Mouse (Mus musculus) WW6 (cell line): ENCODE data around the gene Adm2.

Source experiments
- DNase-seq: peaks from one replicate; pipeline ENCODE4 v3.0.0-alpha.2; 2013; ENCODE audit warnings: low read depth, low spot score

Adm2 gene

DNA sequence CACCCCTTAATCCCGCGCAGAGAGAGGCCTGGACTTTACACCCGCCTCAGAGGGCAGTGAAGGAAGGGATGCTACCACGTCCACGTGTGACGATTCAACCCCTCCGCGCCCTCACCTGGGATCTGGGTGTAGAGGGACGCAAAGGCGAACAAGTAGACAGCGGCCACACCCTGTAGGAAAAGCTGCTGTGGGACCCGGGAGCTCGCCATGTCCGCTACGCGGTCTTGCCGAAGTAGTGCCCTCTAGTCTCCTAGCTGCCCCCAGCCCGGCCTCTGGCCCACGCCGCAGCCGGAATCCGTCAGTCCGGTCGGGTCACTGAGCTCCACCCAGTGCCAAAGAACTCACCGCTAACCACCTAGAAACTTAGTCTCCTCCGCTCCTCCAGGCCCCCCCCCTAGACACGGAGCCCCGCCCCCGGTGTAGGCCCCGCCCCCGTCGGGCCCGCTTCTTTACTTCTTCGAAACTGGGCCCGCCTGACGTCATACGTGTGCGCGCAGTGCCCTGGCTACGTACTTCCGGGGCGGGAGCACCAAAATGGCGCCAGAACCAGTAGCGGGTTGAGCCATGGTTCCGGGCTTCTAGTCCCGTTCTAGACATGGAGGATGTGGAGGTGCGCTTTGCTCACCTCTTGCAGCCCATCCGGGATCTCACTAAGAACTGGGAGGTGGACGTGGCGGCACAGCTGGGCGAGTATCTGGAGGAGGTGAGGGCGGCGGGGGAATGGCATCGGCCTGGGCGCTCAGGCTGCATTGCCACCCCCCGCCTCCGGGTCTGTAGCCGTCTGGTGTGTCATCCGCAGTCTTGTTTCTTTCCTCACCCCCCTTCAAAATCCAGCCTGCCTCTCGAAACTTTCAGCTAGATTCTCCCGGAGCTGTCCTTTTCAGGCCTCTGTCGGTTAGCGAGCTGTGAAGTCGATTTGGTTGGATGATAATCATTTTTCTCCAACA, 33.0 kb downstream of the Adm2 start, which contains the start of the genes Lmf2 and Ncaph2:
Gene Lmf2 (minus strand): TSS at position 419 of the 947 bp plus-strand sequence.
Gene Ncaph2 (plus strand): TSS at position 479 of the 947 bp plus-strand sequence.
- DNase-seq, result peak; percentile 84

DNA sequence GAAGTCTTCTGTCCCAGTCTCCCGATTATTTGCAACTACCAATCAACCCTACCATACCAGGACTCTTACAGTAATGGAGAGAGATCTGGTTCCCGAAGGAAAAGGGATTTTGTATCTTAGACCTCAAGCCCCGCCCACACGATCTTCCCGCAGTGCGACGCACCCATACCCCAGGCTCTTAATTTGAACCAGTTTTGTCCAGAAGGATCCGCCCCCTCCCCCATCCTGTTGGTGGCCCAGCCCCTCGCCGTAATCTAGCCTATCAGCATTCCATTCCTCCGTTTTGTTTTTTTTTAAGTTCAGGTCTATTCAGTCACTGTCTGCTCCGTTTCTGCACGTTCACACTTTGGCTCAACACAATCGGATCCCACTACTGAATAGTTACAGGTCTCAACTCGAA, 33.9 kb downstream of the Adm2 start:
- DNase-seq, result peak; percentile 88

DNA sequence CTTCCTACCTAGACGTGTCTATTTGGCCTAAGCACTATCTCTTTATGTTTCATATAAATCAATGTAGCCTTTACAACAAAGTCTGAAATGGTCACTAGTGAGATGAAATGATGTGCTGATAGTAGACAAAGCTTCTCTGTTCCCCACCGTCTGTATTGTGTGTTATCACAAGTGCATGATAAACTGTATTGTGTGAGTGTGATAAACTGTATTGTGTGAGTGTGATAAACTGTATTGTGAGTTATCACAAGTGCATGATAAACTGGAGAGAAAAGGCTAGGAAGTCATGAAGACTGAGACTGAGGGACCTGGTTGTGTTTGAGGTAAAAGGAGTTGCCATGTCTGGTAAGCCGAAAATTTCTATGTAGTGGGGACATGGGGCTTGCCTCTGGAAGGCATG, 36.3 kb downstream of the Adm2 start:
- no peak for DNase-seq

DNA sequence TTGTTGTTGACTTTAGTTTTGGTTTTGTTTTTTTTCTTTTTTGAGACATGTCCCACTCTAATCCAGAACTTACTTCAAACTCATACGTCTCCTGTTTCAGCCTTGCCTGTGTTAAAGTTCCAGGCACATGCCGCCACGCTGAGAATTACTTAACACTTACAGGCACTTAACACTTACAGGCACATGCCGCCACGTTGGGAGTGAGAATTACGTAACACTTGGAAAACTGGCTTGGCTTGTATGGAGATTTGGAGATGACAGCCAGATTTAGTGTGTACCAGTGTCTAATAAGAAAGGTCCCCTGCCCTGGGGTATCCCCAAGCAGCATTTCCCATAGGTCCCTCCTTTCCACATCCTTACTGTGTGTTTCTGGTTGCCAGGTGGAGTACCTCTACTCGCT, 40.5 kb downstream of the Adm2 start:
- no peak for DNase-seq

DNA sequence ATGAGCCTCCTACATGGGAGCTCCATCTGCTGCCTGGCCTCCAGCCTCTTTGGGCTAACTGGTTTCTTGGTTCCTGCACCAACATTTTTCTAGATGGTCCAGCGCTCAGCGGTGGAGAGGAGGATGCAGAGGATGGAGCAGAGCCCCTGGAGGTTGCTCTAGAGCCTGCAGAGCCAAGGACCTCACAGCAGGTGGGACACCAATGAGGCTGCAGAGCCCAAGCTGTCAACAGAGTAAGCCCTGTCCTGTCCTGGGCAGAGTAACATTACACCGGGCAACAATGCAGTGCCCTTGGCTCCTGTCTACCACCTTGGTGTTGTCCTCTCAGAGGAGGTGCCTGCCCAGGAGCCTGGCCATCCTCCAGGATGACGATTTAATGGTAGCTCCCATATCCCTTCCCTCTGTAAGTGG, 42.6 kb downstream of the Adm2 start:
- no peak for DNase-seq

DNA sequence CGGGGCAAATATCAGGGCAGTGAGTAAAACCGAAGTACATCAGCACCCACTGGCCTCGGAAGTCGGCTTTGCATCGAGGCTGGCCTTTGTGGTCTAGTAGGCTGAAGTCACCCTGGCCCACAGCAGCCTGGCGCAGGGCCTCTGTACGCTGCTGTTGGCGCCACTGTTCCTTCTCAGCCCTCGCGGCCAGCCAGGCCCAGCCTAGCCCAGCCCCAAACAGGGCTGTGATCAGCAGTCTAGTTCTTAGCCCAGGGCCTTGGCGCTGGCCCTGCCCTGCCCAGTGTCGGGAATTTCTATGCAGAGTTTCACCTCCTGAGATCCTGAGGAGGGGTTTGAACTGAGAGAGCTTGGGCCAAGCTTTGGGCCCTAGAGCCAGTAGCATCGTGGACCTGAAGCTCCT, 49.5 kb downstream of the Adm2 start:
- DNase-seq, result no peak

DNA sequence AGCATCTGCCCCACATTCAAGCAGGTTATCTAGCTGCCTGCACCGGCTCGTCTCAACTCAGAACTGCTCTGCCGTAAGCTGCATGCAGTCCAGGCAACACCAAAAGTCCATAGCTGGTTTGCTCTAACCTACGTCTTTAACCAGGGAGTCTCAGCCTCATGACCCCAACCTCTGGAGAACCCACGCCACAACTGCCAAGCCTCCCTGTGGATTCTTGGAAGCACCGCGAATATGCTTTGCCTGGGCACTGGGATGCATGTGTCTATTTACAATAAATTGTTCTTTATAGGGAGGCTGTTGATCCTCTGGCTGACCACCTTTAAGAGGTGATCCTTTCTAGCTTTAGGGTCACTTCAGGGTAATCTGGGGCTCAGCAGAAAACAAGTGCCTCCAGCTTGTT, 50.0 kb downstream of the Adm2 start:
- DNase-seq, result no peak

DNA sequence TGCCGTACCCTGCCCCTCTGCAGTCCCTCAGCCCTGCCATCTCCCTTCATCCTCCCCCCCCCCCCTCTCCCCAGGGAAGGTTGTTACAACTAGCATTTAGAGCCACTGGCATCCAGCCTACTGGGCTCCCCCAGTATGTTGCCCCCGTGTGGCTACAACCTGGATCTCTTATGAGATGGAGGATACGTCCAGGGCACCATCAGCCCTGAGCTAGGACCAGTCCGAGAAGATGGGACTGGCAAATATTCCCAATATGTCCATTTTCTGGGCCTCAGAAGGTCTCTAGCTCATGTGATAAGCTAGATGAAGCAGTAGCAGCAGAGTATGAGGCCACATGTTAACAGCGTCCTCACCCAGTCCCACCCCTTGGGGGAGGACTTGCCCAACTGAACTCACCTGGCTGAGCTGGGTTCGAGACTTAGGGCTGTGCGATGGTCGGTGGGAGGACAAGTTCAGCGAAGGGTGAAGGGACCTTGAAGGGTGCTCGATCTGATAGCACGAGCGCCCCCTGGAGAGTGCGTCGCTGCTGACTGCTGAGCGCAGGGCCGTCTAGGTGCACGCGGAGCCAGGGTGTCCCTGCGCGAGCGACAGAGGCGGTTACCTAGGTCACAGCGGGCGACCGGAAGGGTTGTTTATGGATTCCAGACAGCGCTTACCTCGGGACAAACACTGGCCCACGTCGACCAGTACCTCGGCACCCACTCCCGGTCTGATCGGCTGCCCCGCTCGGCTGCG, 50.7 kb downstream of the Adm2 start:
- peak; percentile 66 for DNase-seq

DNA sequence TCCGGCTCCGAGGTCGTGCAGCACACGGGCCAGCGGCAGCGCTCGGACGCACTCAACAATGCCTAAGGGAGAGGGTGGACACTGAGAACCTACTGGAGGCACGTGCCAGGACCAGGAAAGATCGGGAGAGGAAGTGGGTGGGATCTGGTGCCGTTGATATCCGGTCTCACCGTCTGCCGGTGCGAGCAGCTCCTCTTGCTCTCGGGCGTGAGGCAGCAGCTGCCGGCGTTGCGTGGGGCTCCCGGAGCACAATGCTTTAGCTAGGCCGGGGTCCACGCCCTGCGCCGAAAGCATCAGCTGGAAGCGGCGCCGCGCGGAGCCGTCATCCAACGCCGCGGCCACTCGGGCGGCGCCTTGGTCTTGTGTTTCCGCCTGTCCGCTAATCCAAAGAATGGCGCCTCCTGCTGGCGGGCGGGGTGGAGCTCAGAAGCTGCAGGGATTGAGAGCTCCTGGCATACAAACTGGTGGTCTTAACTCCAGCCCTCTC, 51.3 kb downstream of the Adm2 start, which contains the start of gene Sco2:
Gene Sco2 (minus strand): TSS at position 85 of the 487 bp plus-strand sequence.
- DNase-seq, result peak; percentile 86
